Mouse (Mus musculus) stomach, postnatal 0 days (tissue): Measurements from ENCODE around the gene Cep152. TPM values are rescaled to one million over a fixed set of nuclear protein-coding genes. Genes with fewer than 3 reads are reported as not detected.

Experiments
- ATAC-seq: fragments of 200-750 bp; cut with Nextera tagmentation; 2 replicates; pipeline ENCODE4 v1.8.0; 2017; ENCODE audit not compliant: low FRiP score, low TSS enrichment
- DNase-seq: peaks from one replicate; pipeline ENCODE4 v3.0.0-alpha.2; 2016; ENCODE audit warnings: low spot score
- H3K27ac ChIP-seq: fragments of 300-500 bp; sonication (generic); replicated peaks from 2 replicates; pipeline ENCODE4 v1.5.1; 2014; ENCODE audit warnings: mild to moderate bottlenecking, control low read depth
- H3K27me3 ChIP-seq: fragments of 300-500 bp; sonication (generic); 2 replicates; pipeline ENCODE4 v1.6.1; 2014; ENCODE audit warnings: low read length; ENCODE audit not compliant: control insufficient read depth, insufficient read depth
- H3K36me3 ChIP-seq: fragments of 300-500 bp; sonication (generic); 2 replicates; pipeline ENCODE4 v1.6.1; 2014; ENCODE audit warnings: low read length, mixed read lengths; ENCODE audit not compliant: control insufficient read depth, insufficient read depth
- H3K4me1 ChIP-seq: fragments of 300-500 bp; sonication (generic); replicated peaks from 2 replicates; pipeline ENCODE4 v1.6.1; 2014; ENCODE audit warnings: antibody characterized with exemption; ENCODE audit not compliant: control insufficient read depth, insufficient read depth
- H3K4me2 ChIP-seq: fragments of 300-500 bp; sonication (generic); replicated peaks from 2 replicates; pipeline ENCODE4 v1.6.1; 2014; ENCODE audit warnings: low read depth, mild to moderate bottlenecking, control low read depth, moderate library complexity
- H3K4me3 ChIP-seq: fragments of 300-500 bp; sonication (generic); 2 replicates; pipeline ENCODE4 v1.5.1; 2014; ENCODE audit warnings: low read depth, low read length, control low read depth
- H3K9ac ChIP-seq: fragments of 300-500 bp; sonication (generic); 2 replicates; pipeline ENCODE4 v1.6.1; 2014; ENCODE audit warnings: mild to moderate bottlenecking, low read length, control low read depth, mixed read lengths
- H3K9me3 ChIP-seq: fragments of 300-500 bp; sonication (generic); 2 replicates; pipeline ENCODE4 v1.6.1; 2016; ENCODE audit warnings: low read length; ENCODE audit not compliant: control insufficient read depth
- CTCF ChIP-seq: IDR thresholded peaks from 2 replicates; pipeline ENCODE4 v1.5.1; 2016; ENCODE audit warnings: antibody characterized with exemption, low read depth, mild to moderate bottlenecking, moderate library complexity
- EP300 ChIP-seq: optimal IDR thresholded peaks from 2 replicates; pipeline ENCODE3; 2016; ENCODE audit warnings: antibody characterized with exemption
- WGBS: fragments of 180-500 bp; shearing (Covaris S2); extraction: QIAGEN DNeasy Blood & Tissue Kit; methylation state at CpG from one replicate; pipeline ENCODE4 v1.1.7; 2014; 5-methylcytosine and 5-hydroxymethylcytosine counted together
- polyA plus RNA-seq: library from polyadenylated mRNA; unstranded; fragments of >200 nt; fragmentation: Nextera tagmentation; extraction: Ambion mirVana; gene quantifications from 2 replicates; pipeline ENCODE4 v1.2.1, GENCODE M21; 2015

Cep152 gene
- polyA plus RNA-seq, 1 experiment from 2014 or later, result 1.2 TPM

DNA sequence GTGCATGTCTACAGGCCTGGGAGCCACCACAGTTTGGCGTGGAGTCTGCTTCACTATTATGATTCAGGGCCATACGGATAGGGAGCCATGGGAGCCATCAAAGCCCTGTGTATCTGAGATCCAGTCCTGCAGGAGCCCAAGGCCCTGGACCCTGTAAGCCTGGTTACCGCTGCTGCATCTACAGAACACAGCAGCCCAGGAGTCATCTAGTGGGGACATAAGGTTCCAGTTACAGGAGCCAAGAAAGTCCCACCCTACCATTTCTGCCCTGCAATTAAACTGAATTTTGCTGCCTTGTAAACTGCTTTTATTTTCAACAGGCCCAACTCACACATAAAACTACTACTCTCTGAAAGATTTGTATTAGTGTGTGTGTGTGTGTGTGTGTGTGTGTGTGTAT lies 21.9 kb downstream of the Cep152 start:
- Histone ChIP-seq H3K27me3 (no peaks in the 10 kb centered on the region), H3K27ac (no peak overlapping the region), H3K4me2 (no peak overlapping the region), H3K36me3 (peaks cover 10% of the 10 kb centered on the region), H3K4me1 (no peaks in the 10 kb centered on the region), H3K9me3 (no peaks in the 10 kb centered on the region), H3K9ac (no peak overlapping the region), H3K4me3 (no peak overlapping the region)
- ATAC-seq (no peak), DNase-seq (no peak)
- WGBS, result 95% methylated on average over 3 of the region's 3 CpGs
- TF ChIP-seq CTCF (no peak), EP300 (no peak)

DNA sequence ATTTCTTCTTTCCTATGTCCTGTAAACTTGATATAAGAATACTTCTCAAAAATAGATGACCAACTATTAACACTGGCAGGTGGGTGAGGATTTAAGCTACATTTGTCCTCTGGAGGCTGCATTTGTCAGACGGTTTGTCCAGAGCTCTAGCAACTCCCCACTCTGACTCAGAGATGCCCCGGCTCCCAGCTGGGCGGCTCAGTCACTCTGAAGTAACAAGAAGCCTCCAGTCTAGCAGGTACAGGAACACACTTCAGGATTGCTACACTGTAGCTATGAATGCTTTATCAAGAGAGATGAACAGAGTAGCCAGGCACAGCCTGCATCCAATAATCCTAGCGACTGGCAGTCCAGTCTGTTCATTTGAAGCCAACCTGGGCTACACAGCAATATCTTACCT lies 26.0 kb downstream of the Cep152 start:
- ATAC-seq (no peak), DNase-seq (no peak)
- no peaks in the 10 kb centered on the region for H3K9me3 ChIP-seq
- TF ChIP-seq CTCF (no peak), EP300 (no peak)
- no peaks in the 10 kb centered on the region for H3K4me1 ChIP-seq
- H3K36me3 ChIP-seq, result peaks cover 14% of the 10 kb centered on the region
- no peaks in the 10 kb centered on the region for H3K27me3 ChIP-seq
- H3K4me2 ChIP-seq, result no peak overlapping the region
- H3K27ac ChIP-seq, result no peak overlapping the region
- no peak overlapping the region for H3K9ac ChIP-seq
- no peak overlapping the region for H3K4me3 ChIP-seq
- WGBS, result 71% methylated on average over 4 of the region's 4 CpGs

DNA sequence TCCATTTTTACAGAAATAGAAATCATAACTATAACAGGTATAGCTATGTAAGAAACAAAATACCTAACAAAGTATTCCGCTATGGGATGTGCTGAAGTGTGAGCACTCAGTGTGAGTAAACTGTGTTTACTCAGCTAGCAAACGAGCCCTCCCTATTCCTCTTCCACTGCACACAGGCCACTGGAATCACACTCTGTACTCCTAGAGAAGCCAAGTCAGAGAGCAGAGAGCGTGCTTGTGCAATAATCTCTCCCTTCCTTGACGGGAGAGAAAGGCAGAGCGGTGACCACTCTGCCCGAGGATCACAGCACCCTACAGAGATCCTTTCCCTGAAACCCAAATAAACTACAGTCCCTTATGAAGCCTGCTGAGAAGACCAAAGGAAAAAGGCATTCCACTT lies 26.7 kb downstream of the Cep152 start:
- peaks cover 14% of the 10 kb centered on the region for H3K36me3 ChIP-seq
- no peak for ATAC-seq
- WGBS, result 64% methylated on average over 6 of the region's 6 CpGs

DNA sequence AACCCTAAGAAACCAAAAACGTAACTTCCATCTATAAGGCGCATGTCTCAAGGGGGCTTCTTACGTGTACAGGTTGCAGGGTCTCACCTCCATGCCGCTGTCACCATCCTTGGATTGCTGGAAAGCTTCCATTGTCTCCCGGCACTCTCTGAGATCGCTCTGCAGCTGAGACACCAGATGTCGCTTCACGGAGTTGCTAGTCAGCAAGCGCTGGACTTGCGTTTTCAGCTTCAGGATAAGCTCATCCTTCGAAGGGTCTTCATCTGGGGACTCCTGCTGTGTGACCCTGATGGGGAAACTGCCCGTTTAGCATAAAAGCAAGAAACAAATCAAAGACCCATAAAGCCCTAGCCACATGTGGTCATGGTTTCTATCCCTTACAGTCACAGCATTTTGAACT lies 30.1 kb downstream of the Cep152 start:
- Histone ChIP-seq H3K27ac (no peak overlapping the region), H3K4me3 (no peak overlapping the region), H3K4me2 (no peak overlapping the region), H3K4me1 (no peaks in the 10 kb centered on the region), H3K9ac (no peak overlapping the region), H3K27me3 (no peaks in the 10 kb centered on the region), H3K9me3 (no peaks in the 10 kb centered on the region), H3K36me3 (peaks cover 7% of the 10 kb centered on the region; the same call in 1 of the 2 replicates)
- DNase-seq, result no peak
- 94% methylated on average over 12 of the region's 12 CpGs for WGBS
- TF ChIP-seq CTCF (no peak), EP300 (no peak)
- no peak for ATAC-seq

More for the DNA sequence above, 26.7 kb downstream of the Cep152 start:
- no peaks in the 10 kb centered on the region for H3K4me1 ChIP-seq
- DNase-seq, result no peak
- no peak overlapping the region; the same call in 1 of the 2 replicates for H3K9ac ChIP-seq
- H3K4me3 ChIP-seq, result no peak overlapping the region
- no peak overlapping the region for H3K4me2 ChIP-seq
- H3K9me3 ChIP-seq, result no peaks in the 10 kb centered on the region
- no peaks in the 10 kb centered on the region for H3K27me3 ChIP-seq
- H3K27ac ChIP-seq, result no peak overlapping the region
- TF ChIP-seq CTCF (no peak), EP300 (no peak)

DNA sequence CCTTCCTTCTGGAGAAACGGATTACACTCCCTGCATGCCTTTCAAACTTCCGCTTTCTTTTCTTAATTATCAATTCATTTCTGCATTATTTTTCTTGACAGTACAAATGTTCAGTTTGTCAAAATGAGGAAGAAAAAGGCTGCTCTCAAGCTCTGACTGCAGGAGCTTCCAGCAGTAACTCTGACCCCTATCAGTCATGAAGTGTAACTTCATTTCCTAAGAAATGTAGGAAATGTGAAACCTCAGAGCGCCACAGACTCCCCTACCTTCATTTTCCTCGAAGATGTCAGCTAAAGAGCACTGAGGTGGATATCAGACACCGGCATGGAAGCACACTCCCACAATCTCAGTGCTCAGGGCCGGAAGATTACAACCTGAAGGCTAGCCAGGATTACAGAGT lies 30.8 kb downstream of the Cep152 start:
- 75% methylated on average over 6 of the region's 6 CpGs for WGBS
- no peak overlapping the region for H3K27ac ChIP-seq
- H3K4me1 ChIP-seq, result no peaks in the 10 kb centered on the region
- peaks cover 7% of the 10 kb centered on the region; the same call in 1 of the 2 replicates for H3K36me3 ChIP-seq
- no peaks in the 10 kb centered on the region for H3K27me3 ChIP-seq
- no peak for DNase-seq
- no peak overlapping the region for H3K9ac ChIP-seq
- ATAC-seq, result no peak
- no peak overlapping the region for H3K4me2 ChIP-seq
- no peaks in the 10 kb centered on the region for H3K9me3 ChIP-seq
- H3K4me3 ChIP-seq, result no peak overlapping the region
- peak; percentile 43 for TF ChIP-seq CTCF
- TF ChIP-seq EP300, result no peak

DNA sequence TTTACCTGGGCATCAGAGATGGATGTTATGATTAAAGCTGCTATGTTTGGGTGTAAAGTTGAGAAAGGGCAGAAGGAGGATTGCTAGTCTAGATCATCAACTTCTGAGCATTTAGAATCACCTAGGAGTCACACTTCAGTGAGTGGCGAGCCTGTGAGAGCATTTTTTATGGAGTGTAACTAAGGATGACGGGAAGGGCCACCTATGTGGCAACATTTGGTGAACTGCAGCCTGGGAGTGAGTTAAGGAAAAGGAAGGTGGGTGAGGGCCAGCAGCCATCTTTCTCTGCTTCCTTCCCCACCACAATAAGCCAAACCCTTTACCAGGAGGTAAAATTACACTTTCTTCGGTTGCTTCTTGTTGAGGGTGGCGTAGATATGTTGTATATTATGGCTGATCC lies 33.0 kb downstream of the Cep152 start:
- no peak overlapping the region for H3K9ac ChIP-seq
- no peak overlapping the region for H3K4me2 ChIP-seq
- H3K9me3 ChIP-seq, result no peaks in the 10 kb centered on the region
- no peaks in the 10 kb centered on the region for H3K27me3 ChIP-seq
- 94% methylated on average over 4 of the region's 4 CpGs for WGBS
- no peak overlapping the region for H3K27ac ChIP-seq
- peaks cover 12% of the 10 kb centered on the region; the same call in 1 of the 2 replicates for H3K36me3 ChIP-seq
- DNase-seq (no peak), ATAC-seq (no peak)
- TF ChIP-seq CTCF (no peak), EP300 (no peak)
- H3K4me1 ChIP-seq, result no peaks in the 10 kb centered on the region
- no peak overlapping the region for H3K4me3 ChIP-seq
